Mouse (Mus musculus) liver, embryonic 14.5 days (tissue): ENCODE measurements around the gene Prr23a2. TPM values are rescaled to one million over a fixed set of nuclear protein-coding genes. Genes with fewer than 3 reads are reported as not detected.

Experiments used
- ATAC-seq: fragments of 200-750 bp; cut with Nextera tagmentation; 2 replicates; pipeline ENCODE4 v1.8.0; 2017; ENCODE audit warnings: moderate number of reproducible peaks, mild to moderate bottlenecking, moderate library complexity; ENCODE audit not compliant: insufficient read depth
- DNase-seq, 3 experiments: peaks; one replicate each; pipeline ENCODE4 v3.0.0-alpha.2; 2012 to 2013; ENCODE audit warnings: low read depth in 3 of 3, low spot score in 3 of 3
- H3K27ac ChIP-seq: fragments of 300-500 bp; sonication (generic); 2 replicates; pipeline ENCODE4 v1.5.1; 2014; ENCODE audit warnings: moderate library complexity, mild to moderate bottlenecking, control low read depth, inconsistent platforms
- H3K27me3 ChIP-seq: fragments of 300-500 bp; sonication (generic); 2 replicates; pipeline ENCODE4 v1.6.1; 2014; ENCODE audit warnings: mild to moderate bottlenecking, low read length, moderate library complexity; ENCODE audit not compliant: control insufficient read depth, insufficient read depth
- H3K36me3 ChIP-seq: fragments of 300-500 bp; sonication (generic); replicated peaks from 2 replicates; pipeline ENCODE4 v1.6.1; 2014; ENCODE audit warnings: low read depth; ENCODE audit not compliant: control insufficient read depth, insufficient read depth
- H3K4me1 ChIP-seq, 2 experiments: fragments of 200-500 bp in 1 of 2; fragments of 300-500 bp in 1 of 2; sonication (generic) in 1 of 2; replicated peaks; 2 replicates each; pipeline ENCODE4 v1.6.1; 2012 to 2014; ENCODE audit warnings: antibody characterized with exemption in 1 of 2, inconsistent platforms in 1 of 2, low read length in 1 of 2; ENCODE audit not compliant: control insufficient read depth in 2 of 2, insufficient read depth in 2 of 2
- H3K4me2 ChIP-seq: fragments of 300-500 bp; sonication (generic); 2 replicates; pipeline ENCODE4 v1.6.1; 2014; ENCODE audit warnings: low read depth, mild to moderate bottlenecking, control low read depth, moderate library complexity
- H3K4me3 ChIP-seq, 2 experiments: fragments of 200-500 bp in 1 of 2; fragments of 300-500 bp in 1 of 2; sonication (generic) in 1 of 2; 2 replicates each; pipeline ENCODE4 v1.5.1; 2012 to 2014; ENCODE audit warnings: low read depth in 2 of 2, low read length in 2 of 2, mild to moderate bottlenecking in 2 of 2, control low read depth in 1 of 2, inconsistent platforms in 1 of 2, moderate library complexity in 1 of 2; ENCODE audit not compliant: insufficient read depth in 1 of 2
- H3K9ac ChIP-seq: fragments of 300-500 bp; sonication (generic); replicated peaks from 2 replicates; pipeline ENCODE4 v1.6.1; 2014; ENCODE audit warnings: mild to moderate bottlenecking, control low read depth, moderate library complexity
- H3K9me3 ChIP-seq: fragments of 300-500 bp; sonication (generic); 2 replicates; pipeline ENCODE4 v1.6.1; 2016; ENCODE audit warnings: low read length, mixed read lengths; ENCODE audit not compliant: control insufficient read depth
- CTCF ChIP-seq: IDR thresholded peaks from 2 replicates; pipeline ENCODE4 v1.5.1; 2016; ENCODE audit warnings: antibody characterized with exemption, low read depth, control low read depth
- EP300 ChIP-seq: IDR thresholded peaks from 2 replicates; pipeline ENCODE4 v1.6.1; 2016; ENCODE audit warnings: antibody characterized with exemption, low read depth
- WGBS: fragments of 180-500 bp; shearing (Covaris S2); extraction: QIAGEN DNeasy Blood & Tissue Kit; methylation state at CpG from one replicate; pipeline ENCODE4 v1.1.7; 2014; ENCODE audit not compliant: insufficient replicate concordance; 5-methylcytosine and 5-hydroxymethylcytosine counted together
- polyA plus RNA-seq, 2 experiments: library from polyadenylated mRNA; depleted of rRNA in 1 of 2; stranded (reverse) in 1 of 2; unstranded in 1 of 2; fragments of >200 nt; fragmentation: Nextera tagmentation in 1 of 2; extraction: Ambion mirVana in 1 of 2; gene quantifications; 2 replicates each; pipeline versions ENCODE4 v1.2.1 to v1.2.3; 2012 to 2014

Prr23a2 gene
- polyA plus RNA-seq, 2 experiments = not detected

DNA sequence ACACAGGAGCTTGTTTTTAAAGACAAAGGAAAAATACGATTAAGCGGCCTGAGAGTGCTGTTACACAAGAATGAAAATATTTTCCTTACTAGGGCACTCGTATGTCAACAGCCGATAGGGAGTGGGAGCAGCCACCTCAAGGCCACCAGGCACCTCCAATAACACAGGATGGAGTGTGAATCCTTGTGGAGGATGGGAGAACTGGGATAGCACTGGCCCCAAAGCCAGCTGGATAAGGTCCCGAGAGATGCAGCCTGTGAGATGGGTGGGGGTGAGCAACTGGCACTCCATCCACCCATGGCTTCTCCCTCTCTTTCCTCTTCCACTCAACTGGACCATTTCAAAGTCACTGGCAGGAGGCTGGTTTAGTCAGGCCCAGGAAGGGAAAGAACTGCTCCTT is 37.3 kb upstream of the Prr23a2 start:
- no peaks in the 10 kb centered on the region for H3K27me3 ChIP-seq
- ATAC-seq (no peak), DNase-seq (no peak)
- H3K4me2 ChIP-seq = no peak overlapping the region
- no peaks in the 10 kb centered on the region for H3K9me3 ChIP-seq
- H3K4me1 ChIP-seq = no peaks in the 10 kb centered on the region
- TF ChIP-seq EP300 (no peak), CTCF (no peak)
- 48% methylated on average over 5 of the region's 5 CpGs for WGBS
- H3K27ac ChIP-seq = no peak overlapping the region
- H3K36me3 ChIP-seq = no peaks in the 10 kb centered on the region
- H3K9ac ChIP-seq = no peak overlapping the region
- H3K4me3 ChIP-seq = no peak overlapping the region

DNA sequence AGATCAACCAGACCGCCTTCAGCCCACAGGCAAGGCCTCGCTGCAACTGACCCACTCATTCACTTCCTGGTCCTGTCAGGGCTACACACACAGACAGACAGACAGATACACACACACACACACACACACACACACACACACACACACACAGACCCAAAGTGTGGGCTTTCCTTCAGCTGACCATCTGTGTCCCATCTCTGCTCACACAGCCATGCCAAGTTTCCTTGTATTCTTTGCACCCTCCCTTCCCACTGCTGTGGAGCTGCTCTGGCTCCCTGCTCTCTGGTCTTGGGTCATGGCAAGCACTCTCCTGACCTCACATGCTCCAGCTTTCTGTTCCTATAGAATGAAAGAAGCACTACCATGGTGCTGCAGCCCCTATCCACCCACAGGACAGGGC is 36.8 kb upstream of the Prr23a2 start:
- Histone ChIP-seq H3K4me3 (no peak overlapping the region), H3K36me3 (no peaks in the 10 kb centered on the region), H3K27me3 (no peaks in the 10 kb centered on the region), H3K4me1 (no peaks in the 10 kb centered on the region), H3K27ac (no peak overlapping the region), H3K9me3 (no peaks in the 10 kb centered on the region), H3K4me2 (no peak overlapping the region), H3K9ac (no peak overlapping the region)
- 47% methylated on average over 2 of the region's 2 CpGs for WGBS
- DNase-seq (no peak), ATAC-seq (no peak)
- no peak for TF ChIP-seq EP300
- no peak for TF ChIP-seq CTCF

DNA sequence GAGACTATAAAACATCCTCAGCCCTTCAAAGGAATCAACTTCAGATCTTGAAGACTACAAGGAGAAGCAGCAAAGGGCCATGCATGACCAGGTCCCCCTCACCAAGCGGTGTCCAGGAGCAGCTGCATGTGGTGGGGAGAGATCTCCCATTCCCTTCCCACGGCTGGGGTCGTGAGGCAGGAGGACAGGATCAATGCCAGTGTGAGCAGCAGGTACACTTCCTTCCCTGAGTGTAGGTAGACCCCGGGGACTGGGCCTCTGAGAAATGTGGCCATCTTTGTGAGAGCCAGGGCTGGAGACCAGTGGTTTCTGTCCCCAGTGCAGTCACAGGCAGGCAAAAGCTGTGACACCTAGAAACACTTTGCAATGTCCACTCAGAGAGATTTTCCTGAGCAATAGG is 35.8 kb upstream of the Prr23a2 start:
- DNase-seq (no peak), ATAC-seq (no peak)
- Histone ChIP-seq H3K9ac (no peak overlapping the region), H3K27ac (no peak overlapping the region), H3K9me3 (no peaks in the 10 kb centered on the region), H3K4me1 (no peaks in the 10 kb centered on the region), H3K36me3 (no peaks in the 10 kb centered on the region), H3K27me3 (no peaks in the 10 kb centered on the region), H3K4me3 (no peak overlapping the region), H3K4me2 (no peak overlapping the region)
- TF ChIP-seq CTCF (no peak), EP300 (no peak)
- WGBS = 50% methylated on average over 4 of the region's 4 CpGs

DNA sequence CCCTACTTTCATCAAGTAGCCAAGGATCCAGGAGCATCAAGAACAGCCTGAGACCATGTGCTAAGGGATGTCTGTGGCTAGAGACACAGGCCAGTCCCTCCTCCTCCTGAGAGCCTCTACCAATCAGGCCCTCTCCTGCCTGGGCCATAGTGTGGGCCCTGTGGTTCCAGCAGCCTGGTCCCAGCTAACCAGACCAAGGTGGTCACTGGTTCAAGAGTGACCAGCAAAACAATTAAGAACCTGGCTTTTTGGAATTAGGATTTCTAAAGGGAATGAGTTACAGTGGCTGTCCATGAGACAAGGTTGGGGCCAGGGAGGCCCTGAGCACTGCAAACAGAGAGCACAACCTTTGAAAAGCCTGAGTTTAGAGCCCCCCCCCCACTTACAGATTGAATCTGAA is 35.2 kb upstream of the Prr23a2 start:
- no peaks in the 10 kb centered on the region for H3K27me3 ChIP-seq
- H3K4me2 ChIP-seq = no peak overlapping the region
- no peaks in the 10 kb centered on the region for H3K4me1 ChIP-seq
- no peak overlapping the region for H3K9ac ChIP-seq
- no peak overlapping the region for H3K27ac ChIP-seq
- DNase-seq (no peak), ATAC-seq (no peak)
- H3K36me3 ChIP-seq = no peaks in the 10 kb centered on the region
- no peak overlapping the region for H3K4me3 ChIP-seq
- TF ChIP-seq EP300 (no peak), CTCF (no peak)
- no peaks in the 10 kb centered on the region for H3K9me3 ChIP-seq

DNA sequence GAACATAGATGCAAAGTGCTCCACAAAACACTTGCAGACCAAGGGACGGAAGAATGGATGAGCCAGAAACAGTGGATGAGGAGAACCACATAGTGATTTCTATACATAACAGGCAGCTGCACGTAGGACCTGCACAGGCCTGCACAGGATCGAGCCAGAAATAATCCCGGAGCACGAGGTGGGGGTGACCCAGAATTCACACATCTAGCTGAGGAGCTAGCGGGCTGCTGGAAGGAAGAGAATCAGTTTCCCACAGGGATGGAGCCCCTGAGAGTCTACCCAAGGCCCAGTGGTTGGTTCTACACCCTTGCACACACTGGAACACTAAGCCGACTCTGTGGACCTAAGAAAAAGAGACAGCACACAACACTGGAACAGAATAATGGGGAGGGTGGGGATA is 32.5 kb upstream of the Prr23a2 start:
- Histone ChIP-seq H3K27me3 (no peaks in the 10 kb centered on the region), H3K9ac (no peak overlapping the region), H3K4me1 (no peaks in the 10 kb centered on the region), H3K9me3 (no peaks in the 10 kb centered on the region), H3K4me3 (no peak overlapping the region), H3K36me3 (no peaks in the 10 kb centered on the region), H3K4me2 (no peak overlapping the region), H3K27ac (no peak overlapping the region)
- TF ChIP-seq EP300 (no peak), CTCF (no peak)
- ATAC-seq (no peak), DNase-seq (no peak)
- WGBS = 58% methylated on average over 7 of the region's 7 CpGs

DNA sequence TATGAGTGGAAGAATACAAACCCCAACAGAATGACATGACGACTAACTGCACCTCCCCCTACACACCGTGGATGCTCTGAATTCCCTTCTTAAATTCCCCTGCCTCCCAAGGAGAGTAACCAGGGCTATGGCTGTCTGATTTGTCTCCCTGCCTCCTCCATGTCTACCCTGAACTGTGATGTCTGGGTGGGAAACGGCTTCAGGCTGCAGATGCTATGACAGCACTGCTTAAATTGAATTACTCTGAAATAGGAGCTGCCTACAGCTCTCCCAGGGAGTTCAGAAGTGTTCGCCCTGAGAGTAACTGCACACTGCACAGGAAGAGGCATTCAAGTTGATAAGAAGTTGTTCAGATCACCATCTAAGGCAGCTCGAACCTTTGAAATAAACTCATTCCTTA is 26.8 kb upstream of the Prr23a2 start:
- no peak overlapping the region for H3K9ac ChIP-seq
- no peak overlapping the region for H3K27ac ChIP-seq
- no peaks in the 10 kb centered on the region for H3K27me3 ChIP-seq
- TF ChIP-seq EP300 (no peak), CTCF (no peak)
- ATAC-seq = no peak
- 44% methylated on average over 5 of the region's 5 CpGs for WGBS
- no peaks in the 10 kb centered on the region for H3K4me1 ChIP-seq
- DNase-seq = no peak
- no peak overlapping the region for H3K4me2 ChIP-seq
- no peak overlapping the region for H3K4me3 ChIP-seq
- H3K36me3 ChIP-seq = no peaks in the 10 kb centered on the region
- no peaks in the 10 kb centered on the region for H3K9me3 ChIP-seq
